Mouse (Mus musculus) heart, embryonic 11.5 days (tissue): ENCODE results near the gene Satb1. TPM values are rescaled to one million over a fixed set of nuclear protein-coding genes. Genes with fewer than 3 reads are reported as not detected.

Experiments
- ATAC-seq: fragments of 200-750 bp; cut with Nextera tagmentation; replicated peaks from 2 replicates; pipeline ENCODE4 v1.8.0; 2017; ENCODE audit warnings: moderate library complexity; ENCODE audit not compliant: insufficient number of reproducible peaks, low FRiP score, low TSS enrichment
- H3K27ac ChIP-seq: fragments of 300-500 bp; sonication (generic); 2 replicates; pipeline ENCODE4 v1.5.1; 2014; ENCODE audit warnings: mild to moderate bottlenecking, low read depth, low read length
- H3K27me3 ChIP-seq: fragments of 300-500 bp; sonication (generic); 2 replicates; pipeline ENCODE4 v1.6.1; 2014; ENCODE audit warnings: mild to moderate bottlenecking, low read length, mixed read lengths; ENCODE audit not compliant: control insufficient read depth, insufficient read depth
- H3K36me3 ChIP-seq: fragments of 300-500 bp; sonication (generic); 2 replicates; pipeline ENCODE4 v1.6.1; 2014; ENCODE audit warnings: mild to moderate bottlenecking, low read length, moderate library complexity, mixed read lengths; ENCODE audit not compliant: control insufficient read depth, insufficient read depth
- H3K4me1 ChIP-seq: fragments of 300-500 bp; sonication (generic); 2 replicates; pipeline ENCODE4 v1.6.1; 2014; ENCODE audit warnings: low read length; ENCODE audit not compliant: control insufficient read depth, insufficient read depth
- H3K4me2 ChIP-seq: fragments of 300-500 bp; sonication (generic); 2 replicates; pipeline ENCODE4 v1.6.1; 2014; ENCODE audit warnings: mild to moderate bottlenecking, moderate library complexity
- H3K4me3 ChIP-seq: fragments of 300-500 bp; sonication (generic); 2 replicates; pipeline ENCODE4 v1.5.1; 2014; ENCODE audit warnings: low read depth, low read length
- H3K9ac ChIP-seq: fragments of 300-500 bp; sonication (generic); 2 replicates; pipeline ENCODE4 v1.6.1; 2014; ENCODE audit warnings: mild to moderate bottlenecking, low read depth, low read length, moderate library complexity
- H3K9me3 ChIP-seq: fragments of 300-500 bp; sonication (generic); replicated peaks from 2 replicates; pipeline ENCODE4 v1.6.1; 2016; ENCODE audit warnings: low read length; ENCODE audit not compliant: control insufficient read depth
- WGBS: fragments of 180-500 bp; shearing (Covaris S2); extraction: QIAGEN DNeasy Blood & Tissue Kit; methylation state at CpG from one replicate; pipeline ENCODE4 v1.1.7; 2014; ENCODE audit not compliant: insufficient replicate concordance; 5-methylcytosine and 5-hydroxymethylcytosine counted together
- polyA plus RNA-seq: library from polyadenylated mRNA; unstranded; fragments of >200 nt; fragmentation: Nextera tagmentation; extraction: Ambion mirVana; gene quantifications from 2 replicates; pipeline ENCODE4 v1.2.1, GENCODE M21; 2014

Satb1 gene
- polyA plus RNA-seq, 1 experiment from 2014 or later, result 10.2 TPM

GRCm38 (mm10) chr17:51760251-51760887 is 72.7 kb downstream of the Satb1 start:
- ATAC-seq, result no peak; the same call in 1 of the 2 replicates
- Histone ChIP-seq H3K4me3 (no peak overlapping the region), H3K27ac (no peak overlapping the region), H3K9me3 (no peaks in the 10 kb centered on the region), H3K9ac (no peak overlapping the region), H3K36me3 (no peaks in the 10 kb centered on the region), H3K4me2 (no peak overlapping the region), H3K4me1 (no peaks in the 10 kb centered on the region), H3K27me3 (no peaks in the 10 kb centered on the region)
- 84% methylated on average over 17 of the region's 17 CpGs for WGBS

GRCm38 (mm10) chr17:51759509-51759908 is 73.6 kb downstream of the Satb1 start:
- H3K4me2 ChIP-seq, result no peak overlapping the region
- no peaks in the 10 kb centered on the region for H3K36me3 ChIP-seq
- no peaks in the 10 kb centered on the region for H3K9me3 ChIP-seq
- no peak overlapping the region for H3K27ac ChIP-seq
- no peak overlapping the region for H3K4me3 ChIP-seq
- 70% methylated on average over 4 of the region's 4 CpGs for WGBS
- no peaks in the 10 kb centered on the region for H3K4me1 ChIP-seq
- H3K9ac ChIP-seq, result no peak overlapping the region
- no peaks in the 10 kb centered on the region for H3K27me3 ChIP-seq
- no peak for ATAC-seq

GRCm38 (mm10) chr17:51752142-51752541 is 80.9 kb downstream of the Satb1 start:
- 80% methylated on average over 4 of the region's 4 CpGs for WGBS
- no peaks in the 10 kb centered on the region for H3K36me3 ChIP-seq
- H3K4me3 ChIP-seq, result no peak overlapping the region
- H3K4me1 ChIP-seq, result no peaks in the 10 kb centered on the region; the same call in 1 of the 2 replicates
- H3K27me3 ChIP-seq, result no peaks in the 10 kb centered on the region
- H3K27ac ChIP-seq, result no peak overlapping the region
- ATAC-seq, result no peak
- no peak overlapping the region for H3K9ac ChIP-seq
- H3K9me3 ChIP-seq, result no peaks in the 10 kb centered on the region
- H3K4me2 ChIP-seq, result no peak overlapping the region

- WGBS, result 85% methylated on average over 9 of the region's 9 CpGs
- H3K27ac ChIP-seq, result no peak overlapping the region
- no peak for ATAC-seq
- no peak overlapping the region for H3K4me2 ChIP-seq
- no peak overlapping the region for H3K9ac ChIP-seq
- H3K4me1 ChIP-seq, result no peaks in the 10 kb centered on the region; the same call in 1 of the 2 replicates
- no peaks in the 10 kb centered on the region for H3K27me3 ChIP-seq
- H3K9me3 ChIP-seq, result no peaks in the 10 kb centered on the region
- H3K36me3 ChIP-seq, result no peaks in the 10 kb centered on the region
- H3K4me3 ChIP-seq, result no peak overlapping the region
These were observed 85.9 kb downstream of the Satb1 start for GRCm38 (mm10) chr17:51747204-51747603.

GRCm38 (mm10) chr17:51742502-51742901 is 90.6 kb downstream of the Satb1 start:
- Histone ChIP-seq H3K27me3 (no peaks in the 10 kb centered on the region), H3K4me2 (no peak overlapping the region), H3K4me3 (no peak overlapping the region), H3K36me3 (no peaks in the 10 kb centered on the region), H3K9ac (no peak overlapping the region), H3K27ac (no peak overlapping the region), H3K9me3 (no peaks in the 10 kb centered on the region), H3K4me1 (no peaks in the 10 kb centered on the region)
- 81% methylated on average over 10 of the region's 10 CpGs for WGBS
- no peak for ATAC-seq

- H3K4me2 ChIP-seq, result no peak overlapping the region
- H3K9me3 ChIP-seq, result no peaks in the 10 kb centered on the region
- H3K36me3 ChIP-seq, result no peaks in the 10 kb centered on the region
- no peak overlapping the region for H3K27ac ChIP-seq
- H3K27me3 ChIP-seq, result no peaks in the 10 kb centered on the region
- no peak for ATAC-seq
- WGBS, result 91% methylated on average over 10 of the region's 10 CpGs
- H3K4me1 ChIP-seq, result no peaks in the 10 kb centered on the region
- H3K4me3 ChIP-seq, result no peak overlapping the region
- H3K9ac ChIP-seq, result no peak overlapping the region
These were observed 92.0 kb downstream of the Satb1 start for GRCm38 (mm10) chr17:51741126-51741525.

- H3K36me3 ChIP-seq, result no peaks in the 10 kb centered on the region
- 83% methylated on average over 15 of the region's 15 CpGs for WGBS
- H3K9ac ChIP-seq, result no peak overlapping the region
- no peak overlapping the region for H3K4me2 ChIP-seq
- no peak overlapping the region for H3K4me3 ChIP-seq
- no peaks in the 10 kb centered on the region for H3K9me3 ChIP-seq
- no peak for ATAC-seq
- H3K4me1 ChIP-seq, result no peaks in the 10 kb centered on the region
- no peak overlapping the region for H3K27ac ChIP-seq
- H3K27me3 ChIP-seq, result no peaks in the 10 kb centered on the region
These were observed 92.8 kb downstream of the Satb1 start for GRCm38 (mm10) chr17:51740246-51740645.

GRCm38 (mm10) chr17:51724486-51724885 is 108.6 kb downstream of the Satb1 start:
- 84% methylated on average over 2 of the region's 2 CpGs for WGBS
- Histone ChIP-seq H3K4me3 (no peak overlapping the region), H3K27ac (no peak overlapping the region), H3K27me3 (no peaks in the 10 kb centered on the region), H3K9me3 (no peaks in the 10 kb centered on the region), H3K9ac (no peak overlapping the region), H3K36me3 (no peaks in the 10 kb centered on the region), H3K4me1 (no peaks in the 10 kb centered on the region), H3K4me2 (no peak overlapping the region)
- no peak for ATAC-seq

GRCm38 (mm10) chr17:51695711-51696110 is 137.4 kb downstream of the Satb1 start:
- no peak overlapping the region for H3K9ac ChIP-seq
- WGBS, result 71% methylated on average over 6 of the region's 6 CpGs
- H3K4me2 ChIP-seq, result no peak overlapping the region
- H3K27me3 ChIP-seq, result no peaks in the 10 kb centered on the region
- no peak overlapping the region for H3K27ac ChIP-seq
- no peaks in the 10 kb centered on the region for H3K36me3 ChIP-seq
- H3K9me3 ChIP-seq, result no peaks in the 10 kb centered on the region
- H3K4me3 ChIP-seq, result no peak overlapping the region
- no peaks in the 10 kb centered on the region for H3K4me1 ChIP-seq
- ATAC-seq, result no peak
